In the genomic region with DNA sequence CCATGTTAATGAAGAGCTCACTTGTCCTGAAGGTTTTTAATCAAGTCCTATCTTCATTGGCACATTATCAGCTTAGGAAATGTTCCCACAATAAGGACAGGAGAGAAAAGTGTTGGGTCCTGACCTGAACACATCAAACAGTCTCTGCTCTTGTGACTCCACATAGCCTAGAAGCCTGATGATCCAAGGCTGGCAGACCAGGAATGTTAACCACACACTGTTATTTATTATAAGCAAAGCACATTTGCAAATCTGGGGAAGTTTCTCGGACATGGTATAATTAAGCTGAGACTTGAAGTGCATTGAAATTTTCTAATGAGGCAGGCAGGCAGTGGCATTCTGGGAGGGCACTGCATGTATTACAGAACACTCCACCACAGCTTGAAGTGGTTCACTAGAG, we compare ENCODE assay signal across 19 mouse cellular contexts.
"Had no signal": no experiment of that assay in that cellular context is flagged by ENCODE, and none has a peak within 500 bp of the region (broad histone marks: within the 10 kb centered on the region; RNA-seq: fewer than 3 reads in every experiment).

No protein-coding gene starts in this region.

- DNase-seq: kidney, adult 2 months; kidney, postnatal 25 days; left cerebral cortex, postnatal 4 days; liver, postnatal 0 days; lung, postnatal 10 days; lung, postnatal 36 days; right cerebral cortex, postnatal 4 days; thymus, adult 2 months; thymus, postnatal 25 days had no signal

- H3K27ac ChIP-seq: kidney, postnatal 0 days; limb, embryonic 12.5 days; limb, embryonic 15.5 days; liver, embryonic 14.5 days; midbrain, embryonic 10.5 days; midbrain, embryonic 15.5 days; stomach, postnatal 0 days had no signal

- H3K27me3 ChIP-seq: limb, embryonic 12.5 days; limb, embryonic 15.5 days; megakaryocyte, embryonic 14.5 days; midbrain, embryonic 15.5 days had no signal

- H3K4me1 ChIP-seq: limb, embryonic 12.5 days; limb, embryonic 15.5 days; megakaryocyte, embryonic 14.5 days; midbrain, embryonic 10.5 days; midbrain, embryonic 15.5 days had no signal

- ATAC-seq: liver, postnatal 0 days; midbrain, embryonic 15.5 days had no signal

- H3K4me2 ChIP-seq: limb, embryonic 12.5 days; limb, embryonic 15.5 days; liver, embryonic 11.5 days; lung, embryonic 14.5 days; midbrain, embryonic 15.5 days had no signal

- H3K4me3 ChIP-seq: limb, embryonic 12.5 days; limb, embryonic 15.5 days; megakaryocyte, embryonic 14.5 days; midbrain, embryonic 10.5 days; midbrain, embryonic 15.5 days had no signal

- H3K9ac ChIP-seq: limb, embryonic 12.5 days; limb, embryonic 15.5 days; liver, embryonic 14.5 days; liver, postnatal 0 days; lung, embryonic 14.5 days; midbrain, embryonic 15.5 days had no signal

- H3K9me3 ChIP-seq: limb, embryonic 15.5 days; midbrain, embryonic 15.5 days had no signal
